Mouse (Mus musculus): ENCODE measurements around the gene Pex5.

Pex5 gene

GRCm38 (mm10) chr6:124414927-124415325, at the start of gene Pex5:
TSS of gene Pex5 (minus strand) at chr6:124415067.
- DNase-seq (ENCODE audit: low spot score), result peak; percentile 95

GRCm38 (mm10) chr6:124463881-124464291, 49.0 kb upstream of the Pex5 start:
- no peak for DNase-seq (ENCODE audit: low spot score)

GRCm38 (mm10) chr6:124459388-124459787, 44.5 kb upstream of the Pex5 start:
- DNase-seq (ENCODE audit: low spot score), result no peak

GRCm38 (mm10) chr6:124458505-124458904, 43.6 kb upstream of the Pex5 start:
- DNase-seq (ENCODE audit: low spot score), result no peak

- DNase-seq (ENCODE audit: low spot score), result no peak
Measured at GRCm38 (mm10) chr6:124457827-124458226, 43.0 kb upstream of the Pex5 start.

- DNase-seq (ENCODE audit: low spot score), result no peak
Measured at GRCm38 (mm10) chr6:124456243-124456642, 41.4 kb upstream of the Pex5 start.

- DNase-seq (ENCODE audit: low spot score), result no peak
Measured at GRCm38 (mm10) chr6:124453756-124454155, 38.9 kb upstream of the Pex5 start.

- DNase-seq (ENCODE audit: low spot score), result no peak
Measured at GRCm38 (mm10) chr6:124451995-124452394, 37.1 kb upstream of the Pex5 start.

- no peak for DNase-seq (ENCODE audit: low spot score)
Measured at GRCm38 (mm10) chr6:124449668-124450383, 35.0 kb upstream of the Pex5 start.

- DNase-seq (ENCODE audit: low spot score), result no peak
Measured at GRCm38 (mm10) chr6:124448959-124449667, 34.2 kb upstream of the Pex5 start.

GRCm38 (mm10) chr6:124448186-124448852, 33.5 kb upstream of the Pex5 start:
- no peak for DNase-seq (ENCODE audit: low spot score)

- DNase-seq (ENCODE audit: low spot score), result no peak
Measured at GRCm38 (mm10) chr6:124447356-124447755, 32.5 kb upstream of the Pex5 start.

GRCm38 (mm10) chr6:124446459-124446858, 31.6 kb upstream of the Pex5 start:
- DNase-seq (ENCODE audit: low spot score), result no peak

GRCm38 (mm10) chr6:124446024-124446423, 31.2 kb upstream of the Pex5 start:
- no peak for DNase-seq (ENCODE audit: low spot score)

- no peak for DNase-seq (ENCODE audit: low spot score)
Measured at GRCm38 (mm10) chr6:124443338-124443737, 28.5 kb upstream of the Pex5 start.

- DNase-seq (ENCODE audit: low spot score), result no peak
Measured at GRCm38 (mm10) chr6:124436245-124436644, 21.4 kb upstream of the Pex5 start.

GRCm38 (mm10) chr6:124435173-124435572, 20.3 kb upstream of the Pex5 start:
- no peak for DNase-seq (ENCODE audit: low spot score)

- DNase-seq (ENCODE audit: low spot score), result no peak
Measured at GRCm38 (mm10) chr6:124433688-124434324, 18.9 kb upstream of the Pex5 start.

- DNase-seq (ENCODE audit: low spot score), result no peak
Measured at GRCm38 (mm10) chr6:124430784-124431495, 16.1 kb upstream of the Pex5 start.

GRCm38 (mm10) chr6:124430379-124430778, 15.5 kb upstream of the Pex5 start:
- DNase-seq (ENCODE audit: low spot score), result no peak

- DNase-seq (ENCODE audit: low spot score), result no peak
Measured at GRCm38 (mm10) chr6:124427791-124428576, 13.1 kb upstream of the Pex5 start.
